In genomic region chr11:76311224-76312000, GRCm38 (mm10) we compare ENCODE assay signal across 17 mouse cellular contexts.
A peak's percentile ranks its signal among the peaks of the same experiment; 100 is the strongest.
DNase-seq lines count a peak whose midpoint lies in the region; ATAC-seq and TF ChIP-seq lines count a peak whose summit lies in the region.
"Had no signal": no experiment of that assay in that cellular context is flagged by ENCODE, and none has a peak within 500 bp of the region (broad histone marks: within the 10 kb centered on the region; RNA-seq: fewer than 3 reads in every experiment).

No protein-coding gene starts in this region.

- DNase-seq in gastrocnemius, adult 2 months, result no peak
- no peak for DNase-seq in gastrocnemius, adult 8-10 months (ENCODE audit: low spot score in 2 of 2)
- DNase-seq in lung, postnatal 0 days (ENCODE audit: low spot score), result no peak
- no peak for DNase-seq in lung, postnatal 25 days (ENCODE audit: low spot score)
- DNase-seq in embryonic facial prominence, embryonic 14.5 days (ENCODE audit: low spot score), result peak; percentile 84
- DNase-seq in mesoderm, embryonic 11.5 days (ENCODE audit: low read depth, low spot score), result peak; percentile 68
- no peak for DNase-seq in cerebellum, adult 11-12 months
- no peak for DNase-seq in kidney, adult 9 months
- DNase-seq: cerebellum, postnatal 10 days; gastrocnemius, postnatal 36 days; layer of hippocampus, postnatal 36 days; thymus, postnatal 36 days had no signal

- no peak overlapping the region for H3K4me2 ChIP-seq in lung, postnatal 0 days (replicated peaks; ENCODE audit: low read depth, low read length)
- H3K4me2 ChIP-seq in embryonic facial prominence, embryonic 14.5 days (ENCODE audit: low read depth, low read length), result peak overlapping the region; percentile 28
- H3K4me2 ChIP-seq: stomach, embryonic 15.5 days had no signal

- WGBS in lung, postnatal 0 days, result 70% methylated on average over 12 of the region's 12 CpGs
- WGBS in embryonic facial prominence, embryonic 14.5 days, result 28% methylated on average over 12 of the region's 12 CpGs

- intact Hi-C loops in gastrocnemius, adult 2 months (cut with DNase I), result loop anchor here (5.0 kb wide), 1 partner anchor 86 kb away; the partner anchor contains the start of gene Nxn

- no peak for TF ChIP-seq CTCF in gastrocnemius, adult 2 months (IDR thresholded peaks at IDR 0.05)
- TF ChIP-seq CTCF in lung, postnatal 0 days (IDR thresholded peaks at IDR 0.05), result no peak

- no peak overlapping the region for H3K9ac ChIP-seq in lung, postnatal 0 days (replicated peaks; ENCODE audit: low read depth)
- H3K9ac ChIP-seq in embryonic facial prominence, embryonic 14.5 days (ENCODE audit: low read depth, low read length), result peak overlapping the region; percentile 25; the same call in 1 of the 2 replicates
- H3K9ac ChIP-seq: liver, embryonic 14.5 days; stomach, embryonic 15.5 days had no signal

- no peak for TF ChIP-seq EP300 in lung, postnatal 0 days (IDR thresholded peaks at IDR 0.05)

- no peaks in the 10 kb centered on the region for H3K9me3 ChIP-seq in lung, postnatal 0 days (ENCODE audit: low read length)
- no peaks in the 10 kb centered on the region for H3K9me3 ChIP-seq in embryonic facial prominence, embryonic 14.5 days (ENCODE audit: control insufficient read depth, low read length)
- H3K9me3 ChIP-seq: megakaryocyte, embryonic 14.5 days; stomach, embryonic 15.5 days had no signal

- no peaks in the 10 kb centered on the region for H3K4me1 ChIP-seq in lung, postnatal 0 days (ENCODE audit: insufficient read depth, low read depth, low read length)
- peaks cover 62% of the 10 kb centered on the region for H3K4me1 ChIP-seq in embryonic facial prominence, embryonic 14.5 days (ENCODE audit: control insufficient read depth, insufficient read depth, low read length)

- H3K36me3 ChIP-seq in lung, postnatal 0 days (ENCODE audit: insufficient read depth, low read length), result no peaks in the 10 kb centered on the region
- H3K36me3 ChIP-seq in embryonic facial prominence, embryonic 14.5 days (ENCODE audit: control insufficient read depth, insufficient read depth, low read length), result no peaks in the 10 kb centered on the region
- H3K36me3 ChIP-seq: stomach, embryonic 15.5 days had no signal

- peak overlapping the region; percentile 79 for H3K27ac ChIP-seq in gastrocnemius, adult 2 months
- no peak overlapping the region for H3K27ac ChIP-seq in lung, postnatal 0 days (ENCODE audit: low read length)
- H3K27ac ChIP-seq in embryonic facial prominence, embryonic 14.5 days (replicated peaks; ENCODE audit: low read depth, low read length), result peak overlapping the region; percentile 87
- H3K27ac ChIP-seq: kidney, postnatal 0 days; liver, embryonic 14.5 days; stomach, embryonic 15.5 days had no signal

- ATAC-seq in lung, postnatal 0 days, result peak; percentile 21; the same call in 1 of the 2 replicates
- peak; percentile 76 for ATAC-seq in embryonic facial prominence, embryonic 14.5 days (ENCODE audit: low read depth)

- H3K4me3 ChIP-seq in gastrocnemius, adult 2 months, result no peak overlapping the region; the same call in 1 of the 2 replicates
- H3K4me3 ChIP-seq in lung, postnatal 0 days (ENCODE audit: low read depth, low read length), result no peak overlapping the region
- H3K4me3 ChIP-seq in embryonic facial prominence, embryonic 14.5 days (ENCODE audit: low read depth, low read length), result no peak overlapping the region
- H3K4me3 ChIP-seq: erythroblast, embryonic 14.5 days; megakaryocyte, embryonic 14.5 days; stomach, embryonic 15.5 days had no signal

- no peaks in the 10 kb centered on the region for H3K27me3 ChIP-seq in lung, postnatal 0 days (replicated peaks; ENCODE audit: insufficient read depth, low read length)
- H3K27me3 ChIP-seq in embryonic facial prominence, embryonic 14.5 days (replicated peaks; ENCODE audit: control insufficient read depth, insufficient read depth, low read length), result no peaks in the 10 kb centered on the region
- H3K27me3 ChIP-seq: stomach, embryonic 15.5 days had no signal

Comparison
In these comparisons a context has a peak if more than half of its experiments do, and no peak if none do; other contexts are left out.
1. DNase-seq: peak in embryonic facial prominence, embryonic 14.5 days (single experiment) and mesoderm, embryonic 11.5 days (single experiment); none in gastrocnemius, adult 2 months (single experiment), gastrocnemius, adult 8-10 months (0 of 2), lung, postnatal 0 days (single experiment), lung, postnatal 25 days (single experiment), cerebellum, adult 11-12 months (single experiment) and kidney, adult 9 months (single experiment).